Mouse (Mus musculus): Measurements from ENCODE around the gene Gm28308.
A peak's percentile ranks its signal among the peaks of the same experiment; 100 is the strongest.

The Gm28308 gene

GRCm38 (mm10) chr6:52219234-52219942 is 6.2 kb upstream of the Gm28308 start:
- no peak for DNase-seq (ENCODE audit: low read depth, low spot score)

GRCm38 (mm10) chr6:52218643-52219215 is 5.6 kb upstream of the Gm28308 start:
- DNase-seq (ENCODE audit: low read depth, low spot score): no peak

DNA sequence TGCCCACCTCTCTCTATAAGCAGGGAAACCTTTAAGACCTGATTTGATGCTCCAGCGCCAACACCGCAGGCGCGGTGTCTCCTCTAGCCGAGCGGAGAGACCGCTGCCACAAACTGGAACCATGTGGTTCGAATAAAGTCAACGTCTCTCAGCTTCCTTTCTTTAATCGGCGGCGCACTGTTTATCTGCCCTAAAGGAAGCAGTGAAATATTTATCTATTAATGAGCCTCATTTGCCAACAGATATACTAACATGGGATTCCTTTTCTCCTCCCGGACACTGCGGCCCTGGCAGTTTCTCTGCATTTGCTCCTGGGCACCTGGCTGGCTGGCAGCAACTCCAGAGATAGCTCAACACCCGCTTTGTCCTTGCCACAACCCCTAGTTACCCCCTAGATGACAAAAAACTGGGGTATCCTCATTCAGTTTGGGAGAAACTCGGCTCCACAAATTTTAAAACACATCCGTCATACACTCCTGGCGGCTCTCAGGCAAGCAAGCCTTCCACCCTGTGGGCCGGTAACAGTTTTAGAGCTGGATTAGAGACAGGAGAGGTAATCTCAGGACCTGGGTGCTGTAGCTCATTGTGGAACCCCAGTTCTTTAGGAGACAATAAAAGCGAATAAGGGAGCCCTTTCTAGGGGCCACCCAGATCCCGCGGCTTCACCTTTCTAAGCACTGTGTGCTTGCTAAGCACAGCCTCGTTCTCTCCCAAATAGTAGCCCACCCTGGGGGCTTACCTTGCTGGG is 4.9 kb upstream of the Gm28308 start:
- peak; percentile 27 for DNase-seq (ENCODE audit: low read depth, low spot score)

DNA sequence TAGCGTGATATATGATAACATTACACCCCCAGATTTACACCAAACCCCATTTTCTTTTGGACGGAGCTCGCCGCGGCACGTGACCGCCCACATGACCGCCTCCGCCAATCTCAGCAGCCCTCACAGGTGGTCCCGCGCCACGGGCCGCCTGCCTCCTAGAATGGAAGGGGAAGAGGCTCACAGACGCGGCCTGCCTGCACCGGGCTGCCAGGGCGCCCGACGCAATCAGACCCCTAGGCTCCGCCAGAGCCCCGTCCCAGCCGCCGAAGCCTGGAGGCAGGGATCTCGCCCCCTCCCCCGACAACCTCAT is 4.3 kb upstream of the Gm28308 start:
- peak; percentile 58 for DNase-seq (ENCODE audit: low read depth, low spot score)

GRCm38 (mm10) chr6:52216691-52217458 is 3.7 kb upstream of the Gm28308 start:
- peak; percentile 33 for DNase-seq (ENCODE audit: low read depth, low spot score)

- DNase-seq (ENCODE audit: low read depth, low spot score): no peak
Measured at GRCm38 (mm10) chr6:52215771-52216535, 2.8 kb upstream of the Gm28308 start.

DNA sequence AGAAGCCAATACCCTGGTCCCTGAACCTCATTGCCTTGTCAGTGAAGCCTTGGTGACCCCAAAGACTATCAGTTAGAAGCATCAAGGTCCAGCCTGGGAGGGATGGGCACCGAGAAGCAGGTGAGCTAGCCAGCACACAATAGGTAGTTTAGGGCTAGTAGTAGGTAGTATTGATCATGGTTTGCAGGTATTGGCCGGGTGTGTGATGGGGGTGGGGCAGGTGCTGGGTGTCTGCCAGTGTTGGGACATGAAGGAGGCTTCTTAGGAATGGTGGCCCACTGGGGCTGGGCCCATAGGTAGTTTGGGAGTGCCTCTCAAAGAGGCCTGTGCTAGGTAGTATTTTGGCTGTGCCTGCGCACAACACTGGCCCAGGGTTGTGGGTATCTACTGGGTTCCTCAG is 1.9 kb upstream of the Gm28308 start:
- DNase-seq (ENCODE audit: low read depth, low spot score): no peak

DNA sequence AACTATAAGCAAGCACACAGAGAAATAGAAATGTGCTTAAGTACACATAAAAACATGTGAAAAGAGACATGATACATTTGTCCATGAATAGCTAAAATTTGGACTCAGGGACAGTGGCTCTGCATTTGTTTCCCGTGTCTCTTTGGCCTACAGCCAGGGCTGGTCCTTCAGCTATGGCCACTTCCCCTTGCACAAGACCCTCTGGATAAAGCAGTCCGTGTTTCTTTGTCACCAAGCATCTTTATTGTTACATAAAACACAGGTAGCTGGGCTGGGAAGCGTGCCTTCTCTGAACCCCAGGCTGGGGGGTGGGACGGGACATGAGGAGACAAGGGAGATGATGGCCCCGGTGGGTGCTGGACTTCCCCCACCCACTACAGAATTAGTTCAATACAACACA is 1.1 kb upstream of the Gm28308 start:
- no peak for DNase-seq (ENCODE audit: low read depth, low spot score)

DNA sequence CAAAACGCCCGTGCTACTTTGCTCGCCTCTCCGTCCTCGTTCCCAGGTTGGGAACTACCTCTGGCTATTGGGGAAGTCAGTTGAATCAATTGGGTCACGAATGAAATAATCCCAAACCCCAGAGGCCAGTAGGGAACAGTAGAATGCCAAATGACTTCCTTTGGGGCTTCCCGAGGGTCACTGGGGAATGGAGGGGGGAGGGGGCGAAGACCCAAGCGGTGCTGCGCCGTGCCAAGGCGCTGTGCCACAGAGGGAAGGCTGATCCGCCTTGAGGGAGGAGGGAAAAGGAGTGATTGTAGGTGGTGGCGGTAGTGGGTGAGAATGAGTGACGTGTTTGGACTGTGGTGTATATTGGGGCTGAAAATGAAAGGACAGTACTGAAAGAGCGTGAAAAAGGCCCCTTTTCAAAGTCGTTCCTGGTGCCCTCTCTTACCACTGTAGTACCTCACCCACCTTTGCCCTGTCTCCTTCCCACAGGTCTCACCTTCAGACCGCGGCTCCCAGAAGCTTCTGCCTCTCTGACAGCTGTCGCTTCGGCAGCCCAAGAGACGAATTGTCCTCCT is 502 bp downstream of the Gm28308 start:
- peak; percentile 41 for DNase-seq (ENCODE audit: low read depth, low spot score)

DNA sequence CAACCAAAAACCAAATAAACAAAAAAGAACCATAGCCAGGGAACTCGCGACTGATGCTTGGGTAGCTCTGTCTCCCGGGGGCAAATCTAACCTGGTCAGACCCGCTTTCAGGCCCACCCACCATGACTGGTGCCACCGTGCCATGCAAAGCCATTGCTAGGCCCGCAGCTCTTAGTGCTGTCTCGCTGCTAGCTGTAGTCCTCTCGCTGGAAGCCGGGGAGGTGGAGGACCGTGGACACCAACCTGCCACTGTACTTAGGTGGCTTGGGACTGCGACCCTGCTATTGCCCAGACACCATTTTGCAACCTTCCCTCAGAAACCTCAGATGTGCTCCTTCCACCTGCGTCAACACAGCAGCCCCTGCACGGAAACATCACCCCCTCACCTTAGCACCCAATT is 1.2 kb downstream of the Gm28308 start:
- no peak for DNase-seq (ENCODE audit: low read depth, low spot score)

GRCm38 (mm10) chr6:52211170-52211935 is 1.8 kb downstream of the Gm28308 start:
- peak; percentile 71 for DNase-seq (ENCODE audit: low read depth, low spot score)

DNA sequence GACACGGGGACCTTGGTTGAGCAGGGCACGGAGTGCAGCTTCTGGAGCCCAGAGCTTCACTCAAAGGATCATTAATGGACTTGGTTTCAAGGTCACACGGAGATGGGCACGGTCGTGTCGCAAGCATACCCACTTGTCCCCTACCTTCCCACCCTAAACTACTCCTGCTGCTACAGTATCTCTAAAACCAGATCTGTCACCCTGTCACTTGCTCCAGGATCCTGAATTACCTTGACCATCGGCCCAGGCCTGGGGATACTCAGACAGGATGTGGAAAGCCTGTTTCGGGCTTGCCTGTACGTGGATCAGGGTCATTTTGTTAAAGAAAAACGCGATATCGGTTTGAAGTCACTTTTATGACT is 3.5 kb downstream of the Gm28308 start:
- DNase-seq (ENCODE audit: low read depth, low spot score): no peak

DNA sequence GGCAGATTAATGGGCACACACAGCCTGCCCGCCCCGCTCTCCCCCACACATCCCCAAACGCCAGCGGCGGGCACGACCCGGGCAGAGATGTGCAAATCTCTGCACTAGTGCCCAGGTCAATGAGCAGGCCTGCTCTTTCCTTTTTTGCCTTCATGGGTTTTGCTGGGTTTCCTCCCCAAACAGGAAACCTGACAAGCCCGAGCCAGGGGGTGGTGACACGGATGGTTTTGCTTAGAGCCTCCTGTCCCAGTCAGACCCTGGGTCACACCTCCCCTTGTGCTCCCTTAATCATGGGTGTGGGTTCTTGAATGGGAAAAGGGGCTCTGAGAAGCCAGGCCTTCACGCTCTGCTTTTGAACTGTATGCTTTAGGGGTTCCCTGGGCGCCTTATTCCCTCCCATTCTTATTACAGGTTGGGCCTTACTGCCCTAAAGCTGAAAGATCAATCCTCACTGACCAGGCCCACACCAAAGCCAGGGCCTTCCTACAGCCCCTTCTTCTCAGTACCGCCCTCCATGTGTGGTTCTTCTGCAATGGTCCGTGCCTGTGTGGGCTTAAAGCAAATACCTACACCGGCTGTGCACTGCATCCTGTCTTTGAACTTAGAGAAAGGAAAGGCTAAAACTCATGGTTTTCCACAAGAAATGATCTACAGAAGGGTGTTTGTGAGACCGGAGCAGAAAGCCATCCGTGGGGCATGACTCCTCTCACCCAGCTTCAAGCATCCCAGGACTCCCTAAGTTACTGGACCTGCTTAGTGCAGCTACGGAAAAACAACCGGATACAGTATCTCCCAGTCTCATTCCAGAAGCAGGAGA is 4.1 kb downstream of the Gm28308 start:
- no peak for DNase-seq (ENCODE audit: low read depth, low spot score)

- DNase-seq (ENCODE audit: low read depth, low spot score): no peak
Measured at GRCm38 (mm10) chr6:52208072-52208867, 4.9 kb downstream of the Gm28308 start, which contains the start of gene Hoxa6. Gene Hoxa6, minus strand, starts transcription at chr6:52208722.

DNA sequence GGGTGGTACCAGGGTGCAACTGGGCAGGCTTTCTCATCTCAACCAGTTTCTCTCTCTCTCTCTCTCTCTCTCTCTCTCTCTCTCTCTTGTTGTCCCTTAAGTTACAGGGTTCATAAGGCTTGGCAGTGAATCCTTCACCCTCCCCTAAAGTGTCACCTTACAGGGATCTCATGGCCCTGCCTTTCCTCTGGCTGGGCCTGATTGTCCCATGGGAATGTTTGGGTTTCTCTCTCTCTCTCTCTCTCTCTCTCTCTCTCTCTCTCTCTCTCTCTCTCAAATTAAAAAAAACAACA is 5.5 kb downstream of the Gm28308 start:
- no peak for DNase-seq (ENCODE audit: low read depth, low spot score)

- no peak for DNase-seq (ENCODE audit: low read depth, low spot score)
Measured at GRCm38 (mm10) chr6:52206882-52207683, 6.1 kb downstream of the Gm28308 start.

DNA sequence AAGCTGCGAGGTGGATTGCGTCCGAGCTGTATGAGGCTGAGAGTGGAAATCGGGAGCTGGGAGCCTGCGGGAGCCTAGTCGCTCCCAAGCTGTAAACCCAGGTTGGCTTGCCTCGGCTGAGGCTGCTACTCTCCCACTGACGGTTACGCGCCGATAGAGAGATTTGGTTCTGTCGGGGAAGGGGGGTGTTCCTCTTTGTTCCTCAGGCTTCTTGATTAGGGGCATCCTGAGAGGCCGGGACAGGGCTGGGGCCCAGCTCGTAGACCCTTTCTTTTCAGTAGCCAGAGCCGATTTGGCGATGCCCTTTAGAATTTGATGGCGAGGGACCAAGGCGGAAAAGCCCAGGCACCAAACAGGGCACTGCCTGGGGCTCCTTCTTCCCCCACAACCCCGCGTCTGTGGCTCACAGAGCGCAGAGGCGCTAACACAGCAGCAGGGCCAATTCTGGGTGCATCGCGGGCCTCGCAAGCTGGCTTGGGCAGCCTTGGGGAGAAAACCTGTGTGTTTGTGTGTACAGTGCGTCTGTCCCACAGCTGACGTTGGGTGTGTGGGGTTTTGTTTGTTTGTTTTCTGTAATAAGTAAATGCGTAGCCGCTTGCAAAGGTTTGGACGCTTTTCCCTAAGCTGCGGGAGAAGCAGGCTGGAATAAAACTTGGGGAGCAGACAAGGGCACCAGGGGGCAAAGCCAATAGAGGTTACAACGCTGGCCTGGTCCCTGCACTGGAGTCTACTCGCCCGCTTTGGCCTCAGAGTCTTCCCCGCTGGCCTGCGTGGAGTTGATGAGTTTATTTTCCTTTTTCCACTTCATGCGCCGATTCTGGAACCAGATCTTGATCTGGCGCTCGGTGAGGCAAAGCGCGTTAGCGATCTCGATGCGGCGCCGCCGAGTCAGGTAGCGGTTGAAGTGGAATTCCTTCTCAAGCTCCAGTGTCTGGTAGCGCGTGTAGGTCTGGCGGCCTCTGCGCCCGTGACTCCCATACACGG is 7.2 kb downstream of the Gm28308 start:
- DNase-seq (ENCODE audit: low read depth, low spot score): no peak
